Mouse (Mus musculus) heart, postnatal 36 days (tissue): ENCODE data around the gene Pole2. TPM values are rescaled to one million over a fixed set of nuclear protein-coding genes. Genes with fewer than 3 reads are reported as not detected.
A peak's percentile ranks its signal among the peaks of the same experiment; 100 is the strongest.
"Not testable (repeated sequence)": the region's sequence is repeated elsewhere in the genome, so short reads cannot be mapped to it uniquely, and the experiment has no call there.

Source experiments
- DNase-seq, 2 experiments: peaks; one replicate each; pipeline ENCODE4 v3.0.0; 2021 to 2022
- intact Hi-C: fragments of 180-260 bp; cut with DNase I; formaldehyde crosslinking; loops from one replicate; pipeline ENCODE4 v1.15.1; 2025
- total RNA-seq, 2 experiments: library from RNA; stranded (reverse); gene quantifications; 2 replicates each; pipeline ENCODE4 v1.2.3; 2021

Pole2 gene
- total RNA-seq, 2 experiments from 2014 or later = 0.64 to 0.98 TPM

GRCm38 (mm10) chr12:69184342-69185295 is 43.4 kb downstream of the Pole2 start:
- intact Hi-C loops = loop anchor here (1.0 kb wide), 1 partner anchor 13 kb away; the partner anchor contains the start of gene Gm49383
- DNase-seq = peak in 1 of 2 experiments; percentile 70

GRCm38 (mm10) chr12:69183583-69184308 is 44.2 kb downstream of the Pole2 start, which contains the start of the genes Rpl36al and Mgat2:
Gene Rpl36al (minus strand): TSS chr12:69184083.
Gene Mgat2 (plus strand): TSS chr12:69184157.
- intact Hi-C loops = loop anchor here (1.0 kb wide), 1 partner anchor 14 kb away; the partner anchor contains the start of gene Gm49383
- peak; percentile 98 to 99 for DNase-seq

GRCm38 (mm10) chr12:69181800-69182199 is 46.2 kb downstream of the Pole2 start:
- intact Hi-C loops = no loop called here
- DNase-seq = no peak

- intact Hi-C loops = no loop called here
- DNase-seq = no peak
Observed at GRCm38 (mm10) chr12:69179371-69179770, 48.6 kb downstream of the Pole2 start.

GRCm38 (mm10) chr12:69177526-69177925 is 50.5 kb downstream of the Pole2 start:
- intact Hi-C loops = no loop called here

GRCm38 (mm10) chr12:69175975-69176374 is 52.0 kb downstream of the Pole2 start:
- intact Hi-C loops = no loop called here

More at GRCm38 (mm10) chr12:69177526-69177925, 50.5 kb downstream of the Pole2 start:
- no peak for DNase-seq

GRCm38 (mm10) chr12:69171307-69171706 is 56.7 kb downstream of the Pole2 start:
- DNase-seq = no peak
- intact Hi-C loops = no loop called here

More at GRCm38 (mm10) chr12:69175975-69176374, 52.0 kb downstream of the Pole2 start:
- DNase-seq = no peak

- intact Hi-C loops = no loop called here
Observed at GRCm38 (mm10) chr12:69168461-69169106, 59.4 kb downstream of the Pole2 start, which contains the start of gene Lrr1. Gene Lrr1 (plus strand): TSS chr12:69168814.

GRCm38 (mm10) chr12:69167656-69168460 is 60.1 kb downstream of the Pole2 start:
- intact Hi-C loops = no loop called here
- no peak for DNase-seq

More at GRCm38 (mm10) chr12:69168461-69169106, 59.4 kb downstream of the Pole2 start, which contains the start of gene Lrr1:
- peak; percentile 92 to 96 for DNase-seq

- intact Hi-C loops = not testable (repeated sequence)
Observed at GRCm38 (mm10) chr12:69166861-69167581, 61.0 kb downstream of the Pole2 start.

GRCm38 (mm10) chr12:69164904-69165303 is 63.1 kb downstream of the Pole2 start:
- intact Hi-C loops = no loop called here
- DNase-seq = no peak

More at GRCm38 (mm10) chr12:69166861-69167581, 61.0 kb downstream of the Pole2 start:
- not testable (repeated sequence) for DNase-seq

- DNase-seq, intact Hi-C loops: not testable (repeated sequence)
Observed at GRCm38 (mm10) chr12:69163586-69163985, 64.4 kb downstream of the Pole2 start.

- intact Hi-C loops, DNase-seq: not testable (repeated sequence)
Observed at GRCm38 (mm10) chr12:69160677-69161076, 67.3 kb downstream of the Pole2 start.

GRCm38 (mm10) chr12:69159578-69159940 is 68.4 kb downstream of the Pole2 start:
- peak in 1 of 2 experiments; percentile 44 for DNase-seq
- intact Hi-C loops = no loop called here

- DNase-seq = peak; percentile 97
- intact Hi-C loops = not testable (repeated sequence)
Observed at GRCm38 (mm10) chr12:69158765-69159577, 69.0 kb downstream of the Pole2 start, which contains the start of gene Rps29. Gene Rps29 (minus strand): TSS chr12:69159186.

GRCm38 (mm10) chr12:69158366-69158764 is 69.6 kb downstream of the Pole2 start:
- intact Hi-C loops = no loop called here
- no peak for DNase-seq

- DNase-seq = no peak
- intact Hi-C loops = no loop called here
Observed at GRCm38 (mm10) chr12:69157107-69157506, 70.9 kb downstream of the Pole2 start.

GRCm38 (mm10) chr12:69156436-69156835 is 71.6 kb downstream of the Pole2 start:
- intact Hi-C loops = no loop called here
- DNase-seq = no peak
